Comparison of ENCODE assay signal across 8 mouse cellular contexts in the genomic region with DNA sequence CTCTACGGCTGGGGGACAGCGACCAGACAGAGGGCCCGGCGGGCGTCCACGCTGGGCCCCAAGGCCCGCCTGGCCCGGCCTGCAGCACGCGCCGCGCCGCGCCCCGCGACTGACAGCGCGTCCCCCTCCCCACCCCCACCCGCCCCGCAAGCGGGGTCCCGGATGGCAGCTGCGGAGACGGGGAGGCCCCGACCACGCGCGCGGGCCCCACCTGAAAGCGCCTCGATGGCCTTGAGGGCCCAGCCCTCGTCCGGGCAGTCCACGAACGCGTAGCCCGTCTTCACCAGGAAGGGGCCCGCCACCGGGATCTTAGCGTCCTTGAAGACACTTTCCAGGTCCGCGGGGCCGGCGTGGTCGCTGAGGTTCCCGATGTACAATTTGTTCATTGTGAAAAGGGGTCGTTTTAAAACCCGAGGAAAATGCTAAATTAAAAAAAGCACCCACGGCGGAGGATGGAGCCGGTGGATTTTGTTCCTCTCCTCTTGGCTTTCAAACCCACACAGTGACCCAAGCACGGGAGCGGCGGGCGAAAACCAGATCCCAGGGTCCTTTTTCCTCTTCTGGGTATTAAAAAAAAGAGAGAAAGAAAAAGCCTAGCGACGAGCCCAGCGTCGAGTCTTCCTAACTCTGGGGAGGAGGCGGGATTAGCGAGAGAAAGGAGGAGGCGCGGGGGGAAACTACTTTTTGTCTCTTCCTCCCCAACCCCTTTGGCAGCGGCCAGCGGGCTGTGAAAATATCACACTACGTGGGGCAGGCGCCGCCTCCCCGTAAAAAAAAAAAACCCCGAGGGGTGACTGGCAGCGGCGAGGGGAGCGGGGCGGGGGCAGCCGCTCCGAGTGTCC. TPM values are rescaled to one million over a fixed set of nuclear protein-coding genes. Genes with fewer than 3 reads are reported as not detected.
DNase-seq lines count a peak whose midpoint lies in the region; ATAC-seq and TF ChIP-seq lines count a peak whose summit lies in the region.

No protein-coding gene starts in this region.

- ATAC-seq in neural tube, embryonic 12.5 days (ENCODE audit: low FRiP score, low read depth), result peak; percentile 3

- H3K4me2 ChIP-seq in neural tube, embryonic 12.5 days (replicated peaks), result peak overlapping the region; percentile 89

- peak overlapping the region; percentile 11 for H3K4me3 ChIP-seq in C2C12 (ENCODE audit: insufficient read depth, poor library complexity, severe bottlenecking)
- peak overlapping the region; percentile 98 for H3K4me3 ChIP-seq in neural tube, embryonic 12.5 days

- no peaks in the 10 kb centered on the region for H3K36me3 ChIP-seq in C2C12 (ENCODE audit: control insufficient read depth, insufficient read depth)
- H3K36me3 ChIP-seq in neural tube, embryonic 12.5 days, result peaks cover 2% of the 10 kb centered on the region; the same call in 1 of the 2 replicates

- no peaks in the 10 kb centered on the region for H3K9me3 ChIP-seq in neural tube, embryonic 12.5 days

- under 1% methylated on average over 76 of the region's 76 CpGs for WGBS in neural tube, embryonic 12.5 days

- intact Hi-C loops in heart, postnatal 10 days (cut with DNase I), result no loop called here

- peak overlapping the region; percentile 34 for H3ac ChIP-seq in C2C12 (ENCODE audit: control insufficient read depth, insufficient read length, low read depth)

- no peaks in the 10 kb centered on the region for H3K79me2 ChIP-seq in C2C12 (ENCODE audit: control insufficient read depth, insufficient read depth)

- H3K27me3 ChIP-seq in C2C12 (ENCODE audit: control insufficient read depth, insufficient read depth, insufficient read length), result peaks cover 60% of the 10 kb centered on the region
- no peaks in the 10 kb centered on the region for H3K27me3 ChIP-seq in neural tube, embryonic 12.5 days (replicated peaks)

- peak overlapping the region; percentile 94 for H3K27ac ChIP-seq in neural tube, embryonic 12.5 days

- peaks cover 32% of the 10 kb centered on the region for H3K4me1 ChIP-seq in neural tube, embryonic 12.5 days

- peak overlapping the region; percentile 94 for H3K9ac ChIP-seq in neural tube, embryonic 12.5 days

- no peak for TF ChIP-seq CTCF in C2C12 (IDR thresholded peaks at IDR 0.05; ENCODE audit: control insufficient read depth, insufficient read depth, insufficient read length)

- peak; percentile 77 for DNase-seq in A20 (ENCODE audit: low read depth, low spot score)
- DNase-seq in embryo, embryonic 11 days, result peak; percentile 94
- peak; percentile 50 to 59 for DNase-seq in heart, postnatal 10 days
- peak; percentile 83 for DNase-seq in liver
- peak; percentile 65 for DNase-seq in urinary bladder, postnatal 14 days (ENCODE audit: low spot score)
- no peak for DNase-seq in left cerebral cortex, adult 8-10 months (ENCODE audit: low spot score in 2 of 2)

- no peaks in the 10 kb centered on the region for H3K79me3 ChIP-seq in C2C12 (ENCODE audit: low read depth)

TF ChIP-seq in C2C12, 6 proteins besides CTCF, POLR2A, EP300 and RAD21:
- no peak for TF ChIP-seq CEBPB (IDR thresholded peaks at IDR 0.05; ENCODE audit: low read depth)
- no peak for TF ChIP-seq USF1 (IDR thresholded peaks at IDR 0.05; ENCODE audit: low read depth)
- no peak for TF ChIP-seq MAX (IDR thresholded peaks at IDR 0.05)
- TF ChIP-seq MYOG (IDR thresholded peaks at IDR 0.05; ENCODE audit: control insufficient read depth, extremely low read depth, insufficient read length), result no peak
- TF ChIP-seq FOSL1 (IDR thresholded peaks at IDR 0.05; ENCODE audit: insufficient read depth, low read length, poor library complexity, severe bottlenecking), result no peak
- TF ChIP-seq MYOD1 (IDR thresholded peaks at IDR 0.05; ENCODE audit: control insufficient read depth, insufficient read length, low read depth), result no peak

RNA-seq across cellular contexts. Expression of a gene that starts 0.5 kb away (rescaled TPM):
- 0.30 TPM for polyA plus RNA-seq in C2C12 (2012; fragmentation: generic; extraction: Trizol)
- 1 to 10 TPM; 4.3 to 4.5 TPM for total RNA-seq in heart, postnatal 10 days (2021)
- 94.0 and 95.9 TPM in 2 replicates for polyA plus RNA-seq in neural tube, embryonic 12.5 days (2016; fragmentation: Nextera tagmentation; extraction: Ambion mirVana)
- total RNA-seq in left cerebral cortex, adult 8-10 months (2022), result not detected

RNA-seq across cellular contexts. Expression of a gene that starts 49.5 kb away (rescaled TPM):
- 48.5 TPM for polyA plus RNA-seq in C2C12 (2012; fragmentation: generic; extraction: Trizol)
- total RNA-seq in heart, postnatal 10 days (2021), result 10 to 100 TPM; 28.1 to 36.9 TPM
- 152 and 166 TPM in 2 replicates for polyA plus RNA-seq in neural tube, embryonic 12.5 days (2016; fragmentation: Nextera tagmentation; extraction: Ambion mirVana)
- total RNA-seq in left cerebral cortex, adult 8-10 months (2022), result 10 to 100 TPM; 45.2 to 57.3 (median 55.6) TPM

Comparison
In these comparisons a context has a peak if more than half of its experiments do, and no peak if none do; other contexts are left out.
1. DNase-seq: peak in A20 (single experiment), embryo, embryonic 11 days (single experiment), heart, postnatal 10 days (2 of 2), liver (single experiment) and urinary bladder, postnatal 14 days (single experiment); none in left cerebral cortex, adult 8-10 months (0 of 2).
2. RNA of a gene that starts 0.5 kb away (total RNA-seq): 4.3 to 4.5 TPM in heart, postnatal 10 days; not detected in left cerebral cortex, adult 8-10 months; every median in the first group is over 4 times any median in the second.